Mouse (Mus musculus): ENCODE results near the gene Obp2a.
"Not testable (repeated sequence)": the region's sequence is repeated elsewhere in the genome, so short reads cannot be mapped to it uniquely, and the experiment has no call there.

Gene Obp2a

DNA sequence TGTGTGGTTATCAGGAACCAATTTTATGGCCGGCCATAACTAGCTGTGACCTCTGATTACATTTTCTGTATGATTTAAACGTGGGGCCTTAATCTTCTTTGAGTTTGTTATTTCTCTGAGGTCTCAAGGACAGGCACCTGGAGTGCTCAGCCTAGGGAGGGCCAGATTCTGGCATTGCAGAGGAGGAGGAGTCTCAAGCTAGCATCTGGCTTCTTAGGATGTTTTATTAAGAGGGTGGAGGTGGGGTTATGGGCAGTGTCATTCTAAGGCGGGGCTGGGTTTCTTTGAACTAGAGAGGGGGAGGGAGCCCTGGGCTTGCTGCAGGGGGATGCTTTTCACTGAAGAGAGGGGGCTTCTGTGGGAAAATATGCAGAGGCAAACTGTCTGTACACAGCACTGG, 11.8 kb downstream of the Obp2a start:
- not testable (repeated sequence) for DNase-seq

GRCm38 (mm10) chr2:25717222-25717621, 17.4 kb downstream of the Obp2a start:
- no peak for DNase-seq

GRCm38 (mm10) chr2:25733199-25733930, 33.5 kb downstream of the Obp2a start:
- DNase-seq = no peak

DNA sequence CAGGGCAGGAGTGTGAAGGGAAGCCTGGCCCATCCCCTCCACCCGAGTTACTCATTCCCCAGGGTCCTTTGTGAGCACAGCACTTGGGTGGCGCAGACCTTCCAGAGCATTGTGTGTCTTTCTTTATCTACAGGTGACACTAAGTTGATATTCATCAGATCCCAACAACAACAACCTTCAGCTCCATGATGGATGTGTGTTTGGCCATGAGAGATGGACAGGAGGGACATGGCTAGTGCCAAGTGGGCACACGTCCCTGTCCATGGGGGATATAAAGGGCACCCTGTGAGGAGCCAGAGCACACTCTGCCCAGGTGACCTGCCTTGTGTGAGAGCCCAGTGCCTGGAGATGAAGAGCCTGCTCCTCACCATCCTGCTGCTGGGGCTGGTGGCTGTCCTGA, 36.9 kb downstream of the Obp2a start, which contains the start of gene Obp2b:
TSS of gene Obp2b (plus strand) at position 301 of the 400 bp plus-strand sequence.
- DNase-seq = not testable (repeated sequence)

DNA sequence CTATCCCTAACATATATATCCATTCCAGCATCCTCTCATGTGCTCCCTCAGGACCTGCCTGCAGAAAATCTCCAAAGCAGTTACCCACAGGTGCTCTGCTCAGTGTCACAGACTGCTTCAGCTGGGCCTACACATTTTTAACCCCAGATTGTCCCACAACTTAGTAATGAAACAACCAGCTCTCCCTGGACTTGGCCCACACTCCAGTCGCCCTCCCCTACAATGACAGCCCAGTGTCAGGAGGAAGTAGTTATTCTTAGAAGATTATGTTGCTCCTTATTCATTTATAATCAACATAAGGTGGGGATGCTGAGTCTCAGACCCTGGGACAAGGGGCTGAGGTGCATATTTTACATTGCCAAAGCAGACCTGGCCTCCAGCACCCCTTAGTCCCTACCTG, 41.8 kb downstream of the Obp2a start:
- no peak for DNase-seq
